In the genomic region with DNA sequence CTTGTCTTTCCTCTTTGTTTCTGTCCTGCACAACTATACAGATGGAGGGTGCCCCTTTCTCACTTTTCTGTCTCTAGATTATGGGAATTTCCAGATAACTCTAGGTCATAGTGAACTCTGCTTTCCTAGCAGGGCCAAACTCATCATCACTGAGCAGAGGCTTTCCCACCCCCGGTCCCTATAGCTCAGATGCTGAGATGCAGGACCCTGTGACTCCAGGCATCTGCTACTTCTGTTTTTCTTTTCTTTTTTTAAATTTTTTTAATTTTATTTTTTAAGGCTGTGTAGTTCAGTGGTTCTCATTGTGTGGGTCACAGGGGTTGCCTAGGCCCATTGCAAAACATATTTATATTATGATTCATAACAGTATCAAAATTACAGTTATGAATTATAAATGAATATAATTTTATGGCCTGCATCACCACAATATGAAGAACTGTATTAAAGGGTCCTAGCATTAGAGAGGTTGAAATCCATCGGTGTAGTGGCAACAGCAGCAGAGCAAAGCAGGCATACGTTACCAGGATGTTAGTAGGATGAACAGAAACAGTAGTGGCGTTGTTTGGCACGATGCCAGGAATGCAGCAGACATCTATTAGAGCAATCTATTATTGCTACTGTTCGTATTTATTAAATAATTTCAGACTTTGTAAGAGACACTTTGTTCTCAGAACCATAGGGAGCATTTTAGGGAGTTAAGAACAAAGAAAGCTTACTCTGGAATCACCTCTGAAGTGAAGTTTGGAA, we compare ENCODE assay signal across 15 mouse cellular contexts.
DNase-seq lines count a peak whose midpoint lies in the region; ATAC-seq and TF ChIP-seq lines count a peak whose summit lies in the region.
"Had no signal": no experiment of that assay in that cellular context is flagged by ENCODE, and none has a peak within 500 bp of the region (broad histone marks: within the 10 kb centered on the region; RNA-seq: fewer than 3 reads in every experiment).

No protein-coding gene starts in this region.

- TF ChIP-seq CTCF in forebrain, postnatal 0 days (IDR thresholded peaks at IDR 0.05; ENCODE audit: low read depth) = no peak

- DNase-seq in forebrain, postnatal 0 days = no peak
- DNase-seq in liver, embryonic 11.5 days (ENCODE audit: low spot score) = no peak
- DNase-seq in Muller cell, postnatal 12 days (ENCODE audit: inconsistent ontology term) = peak; percentile 42
- DNase-seq in layer of hippocampus, adult 9-11 months = no peak
- DNase-seq: cerebellum, adult 8-10 months; heart, postnatal 14 days; kidney, adult 2 months; lung, postnatal 4 days; right cerebral cortex, postnatal 4 days had no signal

- H3K4me3 ChIP-seq in forebrain, embryonic 12.5 days (replicated peaks) = no peak overlapping the region
- no peak overlapping the region for H3K4me3 ChIP-seq in forebrain, postnatal 0 days (ENCODE audit: low read depth, low read length)
- H3K4me3 ChIP-seq in liver, embryonic 11.5 days (ENCODE audit: low read depth, low read length) = no peak overlapping the region
- no peak overlapping the region for H3K4me3 ChIP-seq in liver, embryonic 12.5 days
- H3K4me3 ChIP-seq in hindbrain, embryonic 13.5 days = no peak overlapping the region

- no peak overlapping the region for H3K9ac ChIP-seq in forebrain, embryonic 12.5 days
- H3K9ac ChIP-seq in forebrain, postnatal 0 days = no peak overlapping the region
- H3K9ac ChIP-seq in liver, embryonic 11.5 days (ENCODE audit: low read depth, low read length) = no peak overlapping the region
- H3K9ac ChIP-seq in liver, embryonic 12.5 days = no peak overlapping the region
- no peak overlapping the region for H3K9ac ChIP-seq in hindbrain, embryonic 13.5 days

- peaks cover 8% of the 10 kb centered on the region; the same call in 1 of the 2 replicates for H3K4me1 ChIP-seq in forebrain, embryonic 12.5 days
- H3K4me1 ChIP-seq in forebrain, postnatal 0 days (ENCODE audit: insufficient read depth) = no peaks in the 10 kb centered on the region
- no peaks in the 10 kb centered on the region for H3K4me1 ChIP-seq in liver, embryonic 11.5 days (replicated peaks; ENCODE audit: control insufficient read depth, insufficient read depth, low read length)
- H3K4me1 ChIP-seq in liver, embryonic 12.5 days = no peaks in the 10 kb centered on the region
- H3K4me1 ChIP-seq in hindbrain, embryonic 13.5 days (replicated peaks) = peaks cover 7% of the 10 kb centered on the region; the same call in 1 of the 2 replicates

- 55% methylated on average over 6 of the region's 6 CpGs for WGBS in forebrain, embryonic 12.5 days
- 37% methylated on average over 6 of the region's 6 CpGs for WGBS in forebrain, postnatal 0 days
- 62% methylated on average over 6 of the region's 6 CpGs for WGBS in liver, embryonic 11.5 days
- WGBS in liver, embryonic 12.5 days (ENCODE audit: insufficient replicate concordance) = 54% methylated on average over 6 of the region's 6 CpGs
- WGBS in hindbrain, embryonic 13.5 days = 52% methylated on average over 6 of the region's 6 CpGs

- no peaks in the 10 kb centered on the region for H3K36me3 ChIP-seq in forebrain, embryonic 12.5 days (replicated peaks)
- H3K36me3 ChIP-seq in forebrain, postnatal 0 days (ENCODE audit: insufficient read depth) = no peaks in the 10 kb centered on the region
- H3K36me3 ChIP-seq in liver, embryonic 11.5 days (ENCODE audit: control insufficient read depth, insufficient read depth, low read length) = no peaks in the 10 kb centered on the region
- no peaks in the 10 kb centered on the region for H3K36me3 ChIP-seq in liver, embryonic 12.5 days
- no peaks in the 10 kb centered on the region for H3K36me3 ChIP-seq in hindbrain, embryonic 13.5 days
- H3K36me3 ChIP-seq: G1E had no signal

- ATAC-seq in forebrain, embryonic 12.5 days (ENCODE audit: low FRiP score) = peak; percentile 73
- no peak for ATAC-seq in forebrain, postnatal 0 days
- 0 out of 2 replicates have a peak, but pooled peaks have one; percentile 20 for ATAC-seq in liver, embryonic 11.5 days (replicated peaks; ENCODE audit: low FRiP score)
- no peak for ATAC-seq in liver, embryonic 12.5 days
- peak; percentile 61 for ATAC-seq in hindbrain, embryonic 13.5 days (ENCODE audit: low FRiP score)
- ATAC-seq in inflammation-experienced regulatory T-cells, adult 6 months = no peak
- ATAC-seq: activated CD4-positive, CD25-positive, alpha-beta regulatory T cell, adult 4 months had no signal

- no peaks in the 10 kb centered on the region for H3K9me3 ChIP-seq in forebrain, embryonic 12.5 days
- no peaks in the 10 kb centered on the region for H3K9me3 ChIP-seq in forebrain, postnatal 0 days (ENCODE audit: low read length)
- no peaks in the 10 kb centered on the region for H3K9me3 ChIP-seq in liver, embryonic 11.5 days (ENCODE audit: control insufficient read depth, low read length)
- no peaks in the 10 kb centered on the region for H3K9me3 ChIP-seq in liver, embryonic 12.5 days (replicated peaks)
- no peaks in the 10 kb centered on the region for H3K9me3 ChIP-seq in hindbrain, embryonic 13.5 days

- no peaks in the 10 kb centered on the region for H3K27me3 ChIP-seq in forebrain, embryonic 12.5 days
- H3K27me3 ChIP-seq in forebrain, postnatal 0 days (ENCODE audit: insufficient read depth, low read length) = no peaks in the 10 kb centered on the region
- no peaks in the 10 kb centered on the region for H3K27me3 ChIP-seq in liver, embryonic 11.5 days (replicated peaks; ENCODE audit: control insufficient read depth, insufficient read depth, low read length)
- H3K27me3 ChIP-seq in liver, embryonic 12.5 days (replicated peaks) = no peaks in the 10 kb centered on the region
- H3K27me3 ChIP-seq in hindbrain, embryonic 13.5 days = no peaks in the 10 kb centered on the region

- H3K4me2 ChIP-seq in forebrain, embryonic 12.5 days = no peak overlapping the region
- H3K4me2 ChIP-seq in forebrain, postnatal 0 days (ENCODE audit: low read depth) = no peak overlapping the region
- no peak overlapping the region for H3K4me2 ChIP-seq in liver, embryonic 11.5 days
- H3K4me2 ChIP-seq in liver, embryonic 12.5 days = no peak overlapping the region
- no peak overlapping the region for H3K4me2 ChIP-seq in hindbrain, embryonic 13.5 days

- H3K27ac ChIP-seq in forebrain, embryonic 12.5 days = no peak overlapping the region
- no peak overlapping the region for H3K27ac ChIP-seq in forebrain, postnatal 0 days (ENCODE audit: low read depth, low read length)
- H3K27ac ChIP-seq in liver, embryonic 11.5 days (ENCODE audit: low read depth, low read length) = no peak overlapping the region
- no peak overlapping the region for H3K27ac ChIP-seq in liver, embryonic 12.5 days
- peak overlapping the region; percentile 13 for H3K27ac ChIP-seq in hindbrain, embryonic 13.5 days

Comparison
In these comparisons a context has a peak if more than half of its experiments do, and no peak if none do; other contexts are left out.
1. ATAC-seq: peak in forebrain, embryonic 12.5 days (single experiment), liver, embryonic 11.5 days (single experiment) and hindbrain, embryonic 13.5 days (single experiment); none in forebrain, postnatal 0 days (single experiment), liver, embryonic 12.5 days (single experiment) and inflammation-experienced regulatory T-cells, adult 6 months (single experiment).